8 mouse cellular contexts compared by ENCODE assay signal in the genomic region with DNA sequence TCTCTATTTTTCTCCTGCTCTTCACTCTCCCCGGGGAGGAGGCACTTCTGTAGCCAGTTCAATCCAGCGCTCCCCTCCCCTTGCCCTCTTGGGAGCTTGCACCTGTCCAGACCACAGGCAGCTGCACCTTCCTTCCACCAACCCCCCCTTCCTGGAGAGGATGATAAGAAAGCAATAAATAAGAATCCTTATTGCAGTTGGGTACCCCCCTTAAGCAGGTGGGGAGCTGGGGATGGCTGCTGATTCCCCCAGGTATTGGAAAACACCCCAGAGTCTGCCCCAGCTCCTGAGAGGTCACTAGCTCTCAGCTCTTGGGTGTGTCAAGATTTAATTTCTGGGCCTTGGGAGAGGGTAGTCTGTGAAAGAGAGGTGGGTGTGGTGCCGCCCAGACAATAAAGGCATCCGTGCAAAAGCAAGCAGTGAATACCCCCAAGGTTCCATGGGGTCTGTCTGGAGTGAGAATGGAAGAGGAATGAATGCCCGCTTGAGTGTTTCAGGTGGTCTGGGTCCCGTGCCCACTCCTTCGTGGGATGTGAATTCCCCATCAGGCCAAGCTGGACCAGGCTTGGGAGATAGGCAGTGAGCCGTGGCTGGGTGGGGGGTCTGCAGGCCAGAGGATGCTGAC. TPM values are rescaled to one million over a fixed set of nuclear protein-coding genes. Genes with fewer than 3 reads are reported as not detected.
DNase-seq lines count a peak whose midpoint lies in the region; ATAC-seq and TF ChIP-seq lines count a peak whose summit lies in the region.

No protein-coding gene starts in this region.

- no peak for DNase-seq in heart, adult 2 months
- no peak for DNase-seq in heart, postnatal 10 days
- peak; percentile 62 for DNase-seq in CH12.LX (ENCODE audit: extremely low read depth)
- no peak for DNase-seq in forebrain, postnatal 0 days
- no peak for DNase-seq in midbrain, embryonic 11.5 days (ENCODE audit: low spot score, missing footprints)
- DNase-seq in adrenal gland, adult (ENCODE audit: inconsistent age in 2 of 2, low spot score in 1 of 2): no peak
- no peak for DNase-seq in layer of hippocampus, postnatal 36 days
- no peak for DNase-seq in gastrocnemius, adult 8-10 months (ENCODE audit: low spot score in 2 of 2)

- ATAC-seq in forebrain, postnatal 0 days: no peak; the same call in 1 of the 2 replicates
- ATAC-seq in midbrain, embryonic 11.5 days (ENCODE audit: low FRiP score): no peak

- no peak overlapping the region for H3K27ac ChIP-seq in heart, adult 2 months
- no peak overlapping the region for H3K27ac ChIP-seq in CH12.LX (ENCODE audit: insufficient read depth, low read depth)
- peak overlapping the region; percentile 99 for H3K27ac ChIP-seq in forebrain, postnatal 0 days (ENCODE audit: low read depth, low read length)
- peak overlapping the region; percentile 100 for H3K27ac ChIP-seq in midbrain, embryonic 11.5 days (ENCODE audit: low read depth, low read length)

- 75% methylated on average over 8 of the region's 8 CpGs for WGBS in heart, adult 2 months
- 7% methylated on average over 8 of the region's 8 CpGs for WGBS in forebrain, postnatal 0 days
- WGBS in midbrain, embryonic 11.5 days: 1% methylated on average over 8 of the region's 8 CpGs

- no peak for TF ChIP-seq POLR2A in heart, adult 2 months (IDR thresholded peaks at IDR 0.05; ENCODE audit: insufficient read depth, low read depth, low read length)
- no peak for TF ChIP-seq POLR2A in CH12.LX (IDR thresholded peaks at IDR 0.05; ENCODE audit: low read depth, low read length)

- intact Hi-C loops in heart, adult 2 months (cut with DNase I): no loop called here
- intact Hi-C loops in heart, postnatal 10 days (cut with DNase I): no loop called here

- no peak for TF ChIP-seq RAD21 in CH12.LX (IDR thresholded peaks at IDR 0.05; ENCODE audit: low read depth, low read length)

- TF ChIP-seq EP300 in heart, adult 2 months (IDR thresholded peaks at IDR 0.05; ENCODE audit: insufficient read depth, low read depth, low read length): no peak
- 0 out of 2 replicates have a peak, but pooled peaks have one; percentile 54 for TF ChIP-seq EP300 in CH12.LX (IDR thresholded peaks at IDR 0.05; ENCODE audit: low read length)

- no peak for TF ChIP-seq CTCF in heart, adult 2 months (IDR thresholded peaks at IDR 0.05)
- no peak for TF ChIP-seq CTCF in CH12.LX (conservative IDR thresholded peaks at IDR 0.05 in 1 of 2, IDR thresholded peaks at IDR 0.05 in 1 of 2; ENCODE audit: low read depth in 2 of 2, low read length in 2 of 2)
- no peak for TF ChIP-seq CTCF in forebrain, postnatal 0 days (IDR thresholded peaks at IDR 0.05; ENCODE audit: low read depth)

- 0 out of 2 replicates have a peak overlapping the region, but pooled peaks have one; percentile 12 for H3K4me2 ChIP-seq in CH12.LX (ENCODE audit: insufficient read depth, low read depth, poor library complexity, severe bottlenecking)
- peak overlapping the region; percentile 65 for H3K4me2 ChIP-seq in forebrain, postnatal 0 days (ENCODE audit: low read depth)
- H3K4me2 ChIP-seq in midbrain, embryonic 11.5 days: peak overlapping the region; percentile 100

- dilution Hi-C loops in CH12.LX (cut with MboI; ENCODE audit: extremely low pct_ligation_motif_present, extremely low pct_unique_long_range_greater_than_20kb, low sequenced_read_pairs): no loop called here

- H3K9ac ChIP-seq in heart, adult 2 months (ENCODE audit: low read depth, low read length): peak overlapping the region; percentile 59; the same call in 1 of the 2 replicates
- no peak overlapping the region for H3K9ac ChIP-seq in CH12.LX (ENCODE audit: insufficient read depth, low read depth)
- peak overlapping the region; percentile 73 for H3K9ac ChIP-seq in forebrain, postnatal 0 days
- peak overlapping the region; percentile 100 for H3K9ac ChIP-seq in midbrain, embryonic 11.5 days (ENCODE audit: low read length)

- in situ Hi-C loops in CH12.LX (cut with MboI; ENCODE audit: low pct_ligation_motif_present, low pct_unique_long_range_greater_than_20kb, low sequenced_read_pairs): no loop called here

- H3K4me1 ChIP-seq in heart, adult 2 months (ENCODE audit: control insufficient read depth, insufficient read depth, low read length): no peaks in the 10 kb centered on the region
- H3K4me1 ChIP-seq in CH12.LX (ENCODE audit: control insufficient read depth in 1 of 2, insufficient read depth in 2 of 2): peaks cover 7 to 47% of the 10 kb centered on the region in 2 experiments
- peaks cover 54% of the 10 kb centered on the region for H3K4me1 ChIP-seq in forebrain, postnatal 0 days (ENCODE audit: insufficient read depth)
- H3K4me1 ChIP-seq in midbrain, embryonic 11.5 days (ENCODE audit: control insufficient read depth, insufficient read depth, low read length): peaks cover 76% of the 10 kb centered on the region

- no peaks in the 10 kb centered on the region for H3K9me3 ChIP-seq in CH12.LX (replicated peaks; ENCODE audit: low read length)
- H3K9me3 ChIP-seq in forebrain, postnatal 0 days (ENCODE audit: low read length): no peaks in the 10 kb centered on the region
- H3K9me3 ChIP-seq in midbrain, embryonic 11.5 days (ENCODE audit: control insufficient read depth, low read length): no peaks in the 10 kb centered on the region

- no peaks in the 10 kb centered on the region for H3K79me2 ChIP-seq in heart, adult 2 months (replicated peaks; ENCODE audit: control insufficient read depth, insufficient read depth, low read length)
- no peaks in the 10 kb centered on the region for H3K79me2 ChIP-seq in CH12.LX (replicated peaks; ENCODE audit: control insufficient read depth, extremely low read depth, insufficient read depth, poor library complexity, severe bottlenecking)

- no peaks in the 10 kb centered on the region for H3K36me3 ChIP-seq in heart, adult 2 months (ENCODE audit: control insufficient read depth, insufficient read depth, low read length)
- H3K36me3 ChIP-seq in CH12.LX (replicated peaks in 1 of 2; ENCODE audit: control insufficient read depth in 1 of 2, insufficient read depth in 1 of 2, low read length in 1 of 2): peaks cover 0 to 9% of the 10 kb centered on the region in 2 experiments
- H3K36me3 ChIP-seq in forebrain, postnatal 0 days (ENCODE audit: insufficient read depth): peaks cover 20% of the 10 kb centered on the region
- peaks cover 34% of the 10 kb centered on the region for H3K36me3 ChIP-seq in midbrain, embryonic 11.5 days (ENCODE audit: control insufficient read depth, insufficient read depth, low read length)

- H3K4me3 ChIP-seq in heart, adult 2 months: peak overlapping the region; percentile 30; the same call in 1 of the 2 replicates
- peak overlapping the region in 1 of 3 experiments; percentile 41 for H3K4me3 ChIP-seq in CH12.LX (replicated peaks in 1 of 3; ENCODE audit: low read depth in 2 of 3, low read length in 2 of 3, poor library complexity in 1 of 3)
- peak overlapping the region; percentile 32 for H3K4me3 ChIP-seq in forebrain, postnatal 0 days (ENCODE audit: low read depth, low read length)
- H3K4me3 ChIP-seq in midbrain, embryonic 11.5 days (ENCODE audit: low read depth, low read length): peak overlapping the region; percentile 100

- H3K27me3 ChIP-seq in heart, adult 2 months (ENCODE audit: control insufficient read depth, insufficient read depth, low read length): no peaks in the 10 kb centered on the region; the same call in 1 of the 2 replicates
- no peaks in the 10 kb centered on the region for H3K27me3 ChIP-seq in CH12.LX (replicated peaks)
- H3K27me3 ChIP-seq in forebrain, postnatal 0 days (ENCODE audit: insufficient read depth, low read length): no peaks in the 10 kb centered on the region
- no peaks in the 10 kb centered on the region for H3K27me3 ChIP-seq in midbrain, embryonic 11.5 days (ENCODE audit: control insufficient read depth, insufficient read depth, low read length)

TF ChIP-seq in CH12.LX, 34 proteins besides CTCF, POLR2A, EP300 and RAD21 (continues in another document):
- TF ChIP-seq NRF1 (IDR thresholded peaks at IDR 0.05; ENCODE audit: low read depth, low read length): 0 out of 2 replicates have a peak, but pooled peaks have one; percentile 16
- TF ChIP-seq SMC3 (IDR thresholded peaks at IDR 0.05; ENCODE audit: low read depth, low read length): no peak

RNA-seq across cellular contexts. Expression of gene Msi1, which starts 6.5 kb away (rescaled TPM):
- total RNA-seq in heart, adult 2 months (2021): under 1 TPM; 0.55 to 0.99 TPM
- 0.61 and 0.64 TPM in 2 replicates for polyA plus RNA-seq in heart, adult 2 months (2012; rRNA removed)
- total RNA-seq in heart, postnatal 10 days (2021): 1 to 10 TPM; 3.1 to 4.3 TPM
- total RNA-seq in CH12.LX (2012; rRNA removed) (3.3 and 4.1 TPM in 2 replicates), CH12.LX (2014; rRNA removed) (0.66 and 0.82 TPM in 2 replicates)
- 4.9 and 5.3 TPM in 2 replicates for polyA plus RNA-seq in CH12.LX (2012; ENCODE audit: insufficient read length, low read depth)
- 53.8 and 65.9 TPM in 2 replicates for total RNA-seq in forebrain, postnatal 0 days (2014; rRNA removed)
- polyA plus RNA-seq in forebrain, postnatal 0 days (2015; fragmentation: Nextera tagmentation; extraction: Ambion mirVana): 48.2 and 49.9 TPM in 2 replicates
- 199 and 227 TPM in 2 replicates for polyA plus RNA-seq in midbrain, embryonic 11.5 days (2014; fragmentation: Nextera tagmentation; extraction: Ambion mirVana)
- 10 to 100 TPM; 52.1 to 53.0 TPM for total RNA-seq in layer of hippocampus, postnatal 36 days (2021)
- total RNA-seq in gastrocnemius, adult 8-10 months (2022): under 1 TPM in 2 of 4 experiments, not detected in 2; 0.19 to 0.27 TPM

RNA-seq across cellular contexts. Expression of gene Pla2g1b, which starts 30.2 kb away (rescaled TPM):
- not detected for total RNA-seq in heart, adult 2 months (2021)
- polyA plus RNA-seq in heart, adult 2 months (2012; rRNA removed): not detected in 2 replicates
- not detected for total RNA-seq in heart, postnatal 10 days (2021)
- total RNA-seq in CH12.LX (2012; rRNA removed) (not detected in 2 replicates), CH12.LX (2014; rRNA removed) (not detected in 2 replicates)
- not detected in 2 replicates for polyA plus RNA-seq in CH12.LX (2012; ENCODE audit: insufficient read length, low read depth)
- not detected in 2 replicates for total RNA-seq in forebrain, postnatal 0 days (2014; rRNA removed)
- polyA plus RNA-seq in forebrain, postnatal 0 days (2015; fragmentation: Nextera tagmentation; extraction: Ambion mirVana): not detected in 2 replicates
- polyA plus RNA-seq in midbrain, embryonic 11.5 days (2014; fragmentation: Nextera tagmentation; extraction: Ambion mirVana): not detected in 2 replicates
- total RNA-seq in layer of hippocampus, postnatal 36 days (2021): not detected
- total RNA-seq in gastrocnemius, adult 8-10 months (2022): not detected

RNA-seq across cellular contexts. Expression of gene Sirt4, which starts 48.7 kb away (rescaled TPM):
- total RNA-seq in heart, adult 2 months (2021): 10 to 100 TPM; 15.3 to 18.8 TPM
- polyA plus RNA-seq in heart, adult 2 months (2012; rRNA removed): 25.1 and 31.3 TPM in 2 replicates
- 10 to 100 TPM; 14.3 to 20.2 TPM for total RNA-seq in heart, postnatal 10 days (2021)
- total RNA-seq in CH12.LX (2012; rRNA removed) (16.7 and 18.0 TPM in 2 replicates), CH12.LX (2014; rRNA removed) (8.2 and 10.0 TPM in 2 replicates)
- 13.3 and 15.3 TPM in 2 replicates for polyA plus RNA-seq in CH12.LX (2012; ENCODE audit: insufficient read length, low read depth)
- 34.5 and 36.3 TPM in 2 replicates for total RNA-seq in forebrain, postnatal 0 days (2014; rRNA removed)
- polyA plus RNA-seq in forebrain, postnatal 0 days (2015; fragmentation: Nextera tagmentation; extraction: Ambion mirVana): 18.3 and 18.8 TPM in 2 replicates
- 16.2 and 18.9 TPM in 2 replicates for polyA plus RNA-seq in midbrain, embryonic 11.5 days (2014; fragmentation: Nextera tagmentation; extraction: Ambion mirVana)
- 10 to 100 TPM; 46.4 to 50.7 TPM for total RNA-seq in layer of hippocampus, postnatal 36 days (2021)
- 10 to 100 TPM in 1 of 4 experiments, 1 to 10 TPM in 3; 7.2 to 13.5 (median 9.4) TPM for total RNA-seq in gastrocnemius, adult 8-10 months (2022)

Comparison
In these comparisons a context has a peak if more than half of its experiments do, and no peak if none do; other contexts are left out.
1. H3K27ac ChIP-seq: peak in forebrain, postnatal 0 days (single experiment) and midbrain, embryonic 11.5 days (single experiment); none in heart, adult 2 months (single experiment) and CH12.LX (single experiment).
2. H3K4me2 ChIP-seq: peak in every context shown above with its lines; median percentile 100 in midbrain, embryonic 11.5 days; 65 in forebrain, postnatal 0 days; 12 in CH12.LX.
3. RNA of gene Msi1, which starts 6.5 kb away (total RNA-seq): 53.8 to 65.9 TPM in forebrain, postnatal 0 days and 52.1 to 53.0 TPM in layer of hippocampus, postnatal 36 days; 3.1 to 4.3 TPM in heart, postnatal 10 days, 0.66 to 4.1 TPM in CH12.LX, 0.55 to 0.99 TPM in heart, adult 2 months and 0.19 to 0.27 TPM in gastrocnemius, adult 8-10 months; every median in the first group is over 4 times any median in the second.